Mouse (Mus musculus) ES-E14 (cell line): Measurements from ENCODE around the gene Sdr9c7.

Source experiments
- MAFK ChIP-seq: IDR thresholded peaks from 2 replicates; pipeline ENCODE4 v1.6.1; 2014; ENCODE audit warnings: mild to moderate bottlenecking, low read depth, low read length, inconsistent platforms; ENCODE audit not compliant: insufficient read depth
- ZC3H11A ChIP-seq: IDR thresholded peaks from 2 replicates; pipeline ENCODE4 v1.6.1; 2012; ENCODE audit warnings: low read depth, mild to moderate bottlenecking, inconsistent platforms, low read length, borderline replicate concordance
- ZNF384 ChIP-seq: IDR thresholded peaks from 2 replicates; pipeline ENCODE4 v1.6.1; 2012; ENCODE audit warnings: low read depth, low read length, inconsistent platforms

GRCm38 (mm10) chr10:127927737-127928136 is 29.4 kb downstream of the Sdr9c7 start:
- TF ChIP-seq MAFK (no peak), ZC3H11A (no peak), ZNF384 (no peak)
